Mouse (Mus musculus): ENCODE measurements around the gene Furin. TPM values are rescaled to one million over a fixed set of nuclear protein-coding genes. Genes with fewer than 3 reads are reported as not detected.

Furin gene
- polyA plus RNA-seq, 1 experiment from 2014 or later: 12.7 TPM

- H3K27ac ChIP-seq (ENCODE audit: low read length): no peak overlapping the region
- H3K4me2 ChIP-seq (ENCODE audit: low read depth, low read length): no peak overlapping the region
- H3K27me3 ChIP-seq (ENCODE audit: control insufficient read depth, insufficient read depth, low read depth, low read length): no peaks in the 10 kb centered on the region
- 94% methylated on average over 7 of the region's 7 CpGs for WGBS
- peaks cover 21% of the 10 kb centered on the region for H3K4me1 ChIP-seq (replicated peaks; ENCODE audit: control insufficient read depth, insufficient read depth, low read length)
- H3K9me3 ChIP-seq (ENCODE audit: control insufficient read depth, low read length): no peaks in the 10 kb centered on the region
- no peak overlapping the region for H3K9ac ChIP-seq (ENCODE audit: low read length)
- no peak for ATAC-seq (ENCODE audit: low read depth)
- H3K36me3 ChIP-seq (ENCODE audit: control insufficient read depth, insufficient read depth, low read length): peaks cover 47% of the 10 kb centered on the region
- H3K4me3 ChIP-seq (ENCODE audit: low read length): no peak overlapping the region
Measured at GRCm38 (mm10) chr7:80367232-80367631, 38.0 kb downstream of the Furin start.

- H3K4me2 ChIP-seq (ENCODE audit: low read depth, low read length): no peak overlapping the region
- H3K9me3 ChIP-seq (ENCODE audit: control insufficient read depth, low read length): no peaks in the 10 kb centered on the region
- peaks cover 21% of the 10 kb centered on the region for H3K4me1 ChIP-seq (replicated peaks; ENCODE audit: control insufficient read depth, insufficient read depth, low read length)
- no peak overlapping the region for H3K9ac ChIP-seq (ENCODE audit: low read length)
- 53% methylated on average over 2 of the region's 2 CpGs for WGBS
- H3K27me3 ChIP-seq (ENCODE audit: control insufficient read depth, insufficient read depth, low read depth, low read length): no peaks in the 10 kb centered on the region
- no peak overlapping the region for H3K4me3 ChIP-seq (ENCODE audit: low read length)
- no peak overlapping the region for H3K27ac ChIP-seq (ENCODE audit: low read length)
- ATAC-seq (ENCODE audit: low read depth): peak; percentile 16; the same call in 1 of the 2 replicates
- peaks cover 54% of the 10 kb centered on the region for H3K36me3 ChIP-seq (ENCODE audit: control insufficient read depth, insufficient read depth, low read length)
Measured at GRCm38 (mm10) chr7:80365759-80366158, 39.5 kb downstream of the Furin start.

GRCm38 (mm10) chr7:80360435-80360834 is 44.8 kb downstream of the Furin start:
- 43% methylated on average over 3 of the region's 3 CpGs for WGBS
- H3K9ac ChIP-seq (ENCODE audit: low read length): no peak overlapping the region
- no peaks in the 10 kb centered on the region for H3K9me3 ChIP-seq (ENCODE audit: control insufficient read depth, low read length)
- no peak overlapping the region for H3K27ac ChIP-seq (ENCODE audit: low read length)
- H3K4me3 ChIP-seq (ENCODE audit: low read length): no peak overlapping the region
- no peak for ATAC-seq (ENCODE audit: low read depth)
- no peaks in the 10 kb centered on the region for H3K27me3 ChIP-seq (ENCODE audit: control insufficient read depth, insufficient read depth, low read depth, low read length)
- no peak overlapping the region for H3K4me2 ChIP-seq (ENCODE audit: low read depth, low read length)
- H3K4me1 ChIP-seq (replicated peaks; ENCODE audit: control insufficient read depth, insufficient read depth, low read length): no peaks in the 10 kb centered on the region
- H3K36me3 ChIP-seq (ENCODE audit: control insufficient read depth, insufficient read depth, low read length): peaks cover 42% of the 10 kb centered on the region

- Histone ChIP-seq H3K9me3 (ENCODE audit: control insufficient read depth, low read length) (no peaks in the 10 kb centered on the region), H3K36me3 (ENCODE audit: control insufficient read depth, insufficient read depth, low read length) (peaks cover 27% of the 10 kb centered on the region), H3K9ac (ENCODE audit: low read length) (no peak overlapping the region), H3K4me2 (ENCODE audit: low read depth, low read length) (no peak overlapping the region), H3K4me3 (ENCODE audit: low read length) (no peak overlapping the region), H3K4me1 (replicated peaks; ENCODE audit: control insufficient read depth, insufficient read depth, low read length) (no peaks in the 10 kb centered on the region), H3K27ac (ENCODE audit: low read length) (no peak overlapping the region), H3K27me3 (ENCODE audit: control insufficient read depth, insufficient read depth, low read depth, low read length) (no peaks in the 10 kb centered on the region)
- 73% methylated on average over 4 of the region's 4 CpGs for WGBS
- no peak for ATAC-seq (ENCODE audit: low read depth)
Measured at GRCm38 (mm10) chr7:80358039-80358438, 47.2 kb downstream of the Furin start.

GRCm38 (mm10) chr7:80357156-80357555 is 48.1 kb downstream of the Furin start:
- peaks cover 20% of the 10 kb centered on the region for H3K36me3 ChIP-seq (ENCODE audit: control insufficient read depth, insufficient read depth, low read length)
- H3K27me3 ChIP-seq (ENCODE audit: control insufficient read depth, insufficient read depth, low read depth, low read length): no peaks in the 10 kb centered on the region
- 76% methylated on average over 8 of the region's 8 CpGs for WGBS
- no peak overlapping the region for H3K4me3 ChIP-seq (ENCODE audit: low read length)
- no peak overlapping the region for H3K4me2 ChIP-seq (ENCODE audit: low read depth, low read length)
- H3K27ac ChIP-seq (ENCODE audit: low read length): no peak overlapping the region
- ATAC-seq (ENCODE audit: low read depth): no peak
- H3K9ac ChIP-seq (ENCODE audit: low read length): no peak overlapping the region
- H3K4me1 ChIP-seq (replicated peaks; ENCODE audit: control insufficient read depth, insufficient read depth, low read length): no peaks in the 10 kb centered on the region
- H3K9me3 ChIP-seq (ENCODE audit: control insufficient read depth, low read length): no peaks in the 10 kb centered on the region

GRCm38 (mm10) chr7:80356351-80356750 is 48.9 kb downstream of the Furin start:
- H3K9me3 ChIP-seq (ENCODE audit: control insufficient read depth, low read length): no peaks in the 10 kb centered on the region
- no peaks in the 10 kb centered on the region for H3K27me3 ChIP-seq (ENCODE audit: control insufficient read depth, insufficient read depth, low read depth, low read length)
- no peaks in the 10 kb centered on the region for H3K4me1 ChIP-seq (replicated peaks; ENCODE audit: control insufficient read depth, insufficient read depth, low read length)
- ATAC-seq (ENCODE audit: low read depth): no peak
- H3K4me3 ChIP-seq (ENCODE audit: low read length): no peak overlapping the region
- no peak overlapping the region for H3K4me2 ChIP-seq (ENCODE audit: low read depth, low read length)
- WGBS: 83% methylated on average over 13 of the region's 13 CpGs
- H3K9ac ChIP-seq (ENCODE audit: low read length): no peak overlapping the region
- no peak overlapping the region for H3K27ac ChIP-seq (ENCODE audit: low read length)
- H3K36me3 ChIP-seq (ENCODE audit: control insufficient read depth, insufficient read depth, low read length): peaks cover 18% of the 10 kb centered on the region

- no peak for ATAC-seq (ENCODE audit: low read depth)
- no peaks in the 10 kb centered on the region for H3K9me3 ChIP-seq (ENCODE audit: control insufficient read depth, low read length)
- peaks cover 5% of the 10 kb centered on the region; the same call in 1 of the 2 replicates for H3K4me1 ChIP-seq (replicated peaks; ENCODE audit: control insufficient read depth, insufficient read depth, low read length)
- no peak overlapping the region for H3K4me2 ChIP-seq (ENCODE audit: low read depth, low read length)
- H3K27ac ChIP-seq (ENCODE audit: low read length): no peak overlapping the region
- WGBS: 91% methylated on average over 8 of the region's 8 CpGs
- no peaks in the 10 kb centered on the region for H3K27me3 ChIP-seq (ENCODE audit: control insufficient read depth, insufficient read depth, low read depth, low read length)
- H3K4me3 ChIP-seq (ENCODE audit: low read length): no peak overlapping the region
- H3K9ac ChIP-seq (ENCODE audit: low read length): no peak overlapping the region
- peaks cover 19% of the 10 kb centered on the region for H3K36me3 ChIP-seq (ENCODE audit: control insufficient read depth, insufficient read depth, low read length)
Measured at GRCm38 (mm10) chr7:80352920-80353319, 52.3 kb downstream of the Furin start.

- no peak overlapping the region for H3K9ac ChIP-seq (ENCODE audit: low read length)
- H3K36me3 ChIP-seq (ENCODE audit: control insufficient read depth, insufficient read depth, low read length): peaks cover 12% of the 10 kb centered on the region; the same call in 1 of the 2 replicates
- no peaks in the 10 kb centered on the region for H3K27me3 ChIP-seq (ENCODE audit: control insufficient read depth, insufficient read depth, low read depth, low read length)
- no peak overlapping the region for H3K4me2 ChIP-seq (ENCODE audit: low read depth, low read length)
- H3K9me3 ChIP-seq (ENCODE audit: control insufficient read depth, low read length): no peaks in the 10 kb centered on the region
- 65% methylated on average over 2 of the region's 2 CpGs for WGBS
- no peak overlapping the region for H3K27ac ChIP-seq (ENCODE audit: low read length)
- ATAC-seq (ENCODE audit: low read depth): no peak
- peaks cover 10% of the 10 kb centered on the region for H3K4me1 ChIP-seq (replicated peaks; ENCODE audit: control insufficient read depth, insufficient read depth, low read length)
- H3K4me3 ChIP-seq (ENCODE audit: low read length): no peak overlapping the region
Measured at GRCm38 (mm10) chr7:80350808-80351207, 54.4 kb downstream of the Furin start.

GRCm38 (mm10) chr7:80347670-80348586 is 57.3 kb downstream of the Furin start:
- 49% methylated on average over 13 of the region's 13 CpGs for WGBS
- H3K4me1 ChIP-seq (replicated peaks; ENCODE audit: control insufficient read depth, insufficient read depth, low read length): peaks cover 15% of the 10 kb centered on the region
- peak; percentile 61 for ATAC-seq (ENCODE audit: low read depth)
- H3K36me3 ChIP-seq (ENCODE audit: control insufficient read depth, insufficient read depth, low read length): peaks cover 6% of the 10 kb centered on the region
- 0 out of 2 replicates have a peak overlapping the region, but pooled peaks have one; percentile 19 for H3K9ac ChIP-seq (ENCODE audit: low read length)
- peak overlapping the region; percentile 91 for H3K27ac ChIP-seq (ENCODE audit: low read length)
- no peaks in the 10 kb centered on the region for H3K9me3 ChIP-seq (ENCODE audit: control insufficient read depth, low read length)
- no peak overlapping the region for H3K4me2 ChIP-seq (ENCODE audit: low read depth, low read length)
- no peak overlapping the region for H3K4me3 ChIP-seq (ENCODE audit: low read length)
- no peaks in the 10 kb centered on the region for H3K27me3 ChIP-seq (ENCODE audit: control insufficient read depth, insufficient read depth, low read depth, low read length)
